Mouse (Mus musculus): ENCODE measurements at regions not wholly inside any gene's neighbourhood (a gene's known extent, or its start where the extent isn't known, plus 50 kb on each side); places are given as distances from the start of the nearest gene placed in this dataset.

- DNase-seq = no peak
These were observed 57.5 kb upstream of the Igf1r start for GRCm38 (mm10) chr7:67895166-67895565.

GRCm38 (mm10) chr7:67892917-67893316 is 59.7 kb upstream of the Igf1r start:
- DNase-seq = no peak

GRCm38 (mm10) chr7:67883040-67883439 is 69.6 kb upstream of the Igf1r start:
- DNase-seq = no peak

- DNase-seq = no peak
These were observed 70.0 kb upstream of the Igf1r start for GRCm38 (mm10) chr7:67882606-67883005.

GRCm38 (mm10) chr7:67878226-67878625 is 74.4 kb upstream of the Igf1r start:
- DNase-seq = no peak

DNA sequence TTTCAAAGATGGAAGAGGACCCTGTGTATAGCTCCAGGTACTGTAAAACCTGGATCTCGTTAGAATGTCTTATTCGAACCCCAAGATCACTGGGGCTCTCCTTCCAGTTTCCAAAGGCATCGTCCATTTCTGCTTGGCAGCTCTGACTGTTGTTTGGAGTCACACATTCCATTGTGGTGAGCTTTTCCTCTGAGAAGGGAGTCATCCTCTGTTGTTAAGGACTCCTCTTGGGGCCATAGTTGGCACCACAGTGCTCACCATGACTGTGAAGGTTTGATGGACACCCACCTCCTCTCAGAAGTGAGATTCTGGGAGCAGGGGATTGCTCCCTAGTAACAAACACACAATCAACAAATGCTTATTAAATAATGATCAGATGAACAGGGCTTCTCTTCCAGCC is 75.0 kb upstream of the Igf1r start:
- no peak for DNase-seq

DNA sequence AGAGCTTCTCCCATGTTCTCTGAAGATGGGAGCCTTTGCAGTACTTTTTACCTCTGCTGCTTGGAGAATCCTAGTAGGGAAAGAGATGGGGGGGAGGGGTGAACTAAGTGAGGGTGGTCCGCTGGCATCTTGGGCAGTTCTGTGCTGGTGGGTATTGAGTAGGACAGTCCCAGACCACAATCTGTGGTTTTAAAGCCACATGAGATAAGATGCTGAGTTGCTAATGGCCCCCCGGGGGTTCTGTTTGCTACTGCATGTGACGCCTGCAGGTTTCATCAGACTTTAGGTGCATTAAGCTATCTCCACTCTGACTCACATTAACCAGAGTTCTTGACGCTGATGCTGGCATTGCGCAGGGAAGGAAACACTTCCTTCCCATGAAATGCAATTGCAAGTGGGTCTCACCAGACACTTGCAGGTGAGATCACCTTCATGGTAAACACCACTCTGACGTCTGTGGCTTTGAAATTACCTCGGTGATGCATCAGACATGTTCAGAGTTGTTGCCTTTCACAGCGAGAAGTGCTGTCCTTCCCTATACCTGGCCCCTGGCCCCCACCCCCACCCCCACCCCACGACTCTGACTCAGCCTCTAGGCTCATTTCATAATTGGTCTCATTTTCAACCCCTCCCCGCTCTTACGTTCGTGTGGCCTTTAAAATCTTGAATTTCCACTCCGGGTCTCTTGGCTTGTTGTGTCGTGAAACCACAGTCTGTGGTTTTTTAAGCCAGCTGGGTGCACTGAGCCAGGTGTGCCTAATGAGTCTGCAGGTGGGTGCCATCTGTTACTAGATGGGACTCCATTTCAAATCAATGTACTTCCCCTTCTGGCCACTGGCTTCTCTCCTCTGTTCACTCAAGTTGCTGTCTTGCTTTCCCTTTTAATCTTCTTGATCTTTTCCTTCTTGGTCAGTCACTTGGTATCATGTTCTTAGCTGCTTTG is 94.8 kb upstream of the Synm start:
- no peak for DNase-seq

GRCm38 (mm10) chr7:67852859-67853258 is 93.3 kb upstream of the Synm start:
- DNase-seq = no peak

GRCm38 (mm10) chr7:67849509-67849862 is 89.9 kb upstream of the Synm start:
- peak; percentile 7 for DNase-seq

DNA sequence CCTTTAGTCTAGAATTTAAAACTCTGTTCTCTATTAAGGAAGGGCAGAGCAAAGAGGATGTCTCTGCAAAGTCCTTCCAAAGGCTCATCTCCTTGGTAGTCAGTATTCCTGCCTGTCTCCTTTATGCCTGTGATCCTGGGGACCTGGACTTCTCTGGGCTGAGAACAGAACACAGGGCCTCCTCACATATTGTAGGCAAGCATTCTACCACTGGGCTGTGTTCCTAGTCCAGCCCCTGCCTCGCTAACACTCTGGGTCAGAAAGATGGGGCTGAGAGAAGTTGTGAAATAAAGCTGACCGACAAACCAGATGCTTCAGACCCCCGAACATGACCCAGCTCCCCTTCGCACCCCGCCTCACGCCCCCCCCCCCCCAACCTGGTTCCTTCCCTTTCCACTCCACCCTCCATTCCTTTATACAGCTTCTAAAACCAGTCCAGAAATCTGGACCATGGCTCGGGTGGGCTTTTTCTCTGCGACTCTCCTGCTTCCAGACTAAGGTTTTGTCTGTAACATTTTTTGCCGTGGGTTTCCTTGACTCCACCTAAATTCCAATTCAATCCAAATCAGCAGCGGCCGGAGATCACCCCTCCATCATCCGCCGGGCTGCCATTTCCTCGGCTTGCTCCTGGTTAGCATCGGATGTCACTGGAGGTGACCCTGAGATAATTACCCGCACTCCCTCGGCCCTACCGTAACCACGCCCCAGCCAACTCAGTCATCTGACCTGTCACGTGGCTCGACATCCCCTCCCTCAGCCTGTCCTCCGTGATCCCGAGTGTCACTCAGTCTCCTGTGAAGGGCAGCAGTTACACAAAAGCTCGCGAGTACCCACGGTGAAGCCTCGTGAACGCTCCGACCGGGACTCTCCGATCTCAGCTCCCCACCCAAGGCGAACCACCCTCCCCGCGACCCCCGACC is 89.3 kb upstream of the Synm start:
- DNase-seq = peak; percentile 51

- peak; percentile 6 for DNase-seq
These were observed 87.3 kb upstream of the Synm start for GRCm38 (mm10) chr7:67846796-67847195.

DNA sequence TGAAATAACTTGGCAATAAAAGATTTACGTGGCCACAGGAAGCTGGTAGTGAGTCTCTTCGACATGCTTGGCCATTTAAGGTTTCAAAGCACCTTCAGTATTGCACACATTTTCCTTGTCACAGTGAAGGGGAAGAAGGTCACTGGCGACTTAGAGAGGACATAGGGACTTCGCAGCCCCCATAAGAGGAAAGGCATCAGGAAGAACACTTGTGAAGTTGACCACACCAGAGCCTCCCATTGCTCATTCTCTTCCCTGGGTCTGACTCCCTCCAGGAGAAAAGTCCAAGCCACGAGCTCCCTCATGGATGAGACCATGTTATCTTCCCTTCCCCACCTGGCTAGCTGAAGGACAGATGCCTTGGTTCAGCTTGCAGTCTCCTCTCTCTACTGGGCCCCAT is 77.4 kb upstream of the Synm start:
- DNase-seq = no peak

GRCm38 (mm10) chr7:67836117-67836949 is 76.8 kb upstream of the Synm start:
- no peak for DNase-seq

GRCm38 (mm10) chr7:67831738-67832137 is 72.2 kb upstream of the Synm start:
- no peak for DNase-seq

DNA sequence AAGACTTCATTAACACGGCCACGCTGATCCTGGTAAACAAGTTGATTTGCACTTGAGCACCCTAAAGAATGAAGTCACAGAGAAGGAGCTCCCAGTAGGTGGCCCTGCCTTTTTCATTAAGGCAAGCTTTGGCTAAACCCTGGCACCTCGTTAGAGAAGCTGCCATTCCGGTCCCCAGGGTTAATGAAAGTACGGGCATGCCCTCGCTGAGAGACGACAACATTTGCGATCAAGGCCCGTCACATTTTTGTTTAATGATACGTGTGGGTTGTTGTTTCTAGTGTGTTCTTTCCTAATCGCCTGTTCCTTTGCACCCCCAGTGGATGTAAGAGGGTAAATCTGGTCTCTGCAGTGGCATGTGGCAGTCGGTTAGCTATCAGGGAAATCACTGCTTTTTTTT is 67.8 kb upstream of the Synm start:
- DNase-seq = no peak

DNA sequence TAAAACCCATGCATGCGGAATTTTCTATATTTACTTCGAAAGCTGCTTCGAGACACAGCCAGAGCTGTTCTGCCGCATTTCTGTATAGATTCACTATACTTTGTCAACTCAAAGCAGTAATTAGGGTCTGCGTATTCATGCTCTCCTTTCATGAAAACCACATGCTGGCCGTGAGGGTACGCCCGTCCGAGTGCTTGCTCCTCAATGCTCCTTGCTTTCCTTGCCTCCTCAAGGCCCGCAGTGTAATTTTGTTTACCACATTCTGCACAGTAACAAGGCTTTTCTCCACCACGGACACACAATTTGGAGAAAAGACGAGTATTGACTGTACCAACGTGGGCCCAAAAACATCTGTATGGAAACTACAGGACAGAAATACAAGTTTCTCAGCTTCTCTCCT is 67.4 kb upstream of the Synm start:
- no peak for DNase-seq

DNA sequence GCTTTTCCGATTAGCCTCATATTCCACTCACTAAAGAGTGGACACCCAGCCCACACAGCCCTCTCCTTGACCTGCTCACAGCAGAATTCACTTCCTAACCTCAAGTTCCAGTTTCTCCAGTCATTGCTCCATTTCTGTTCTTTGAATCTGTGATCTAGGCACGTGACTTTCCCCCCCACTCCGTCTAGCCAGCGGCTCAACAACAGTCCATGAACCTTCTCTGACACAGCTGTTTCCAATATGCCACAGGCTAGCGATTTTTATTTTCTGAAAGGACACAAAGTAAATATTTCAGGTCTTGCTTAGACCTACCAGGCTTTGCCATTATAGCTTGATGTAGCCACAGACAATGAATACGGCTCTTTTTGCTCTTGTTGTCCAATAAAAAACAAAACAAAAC is 66.8 kb upstream of the Synm start:
- DNase-seq = no peak

GRCm38 (mm10) chr7:67825636-67826280 is 66.2 kb upstream of the Synm start:
- no peak for DNase-seq

GRCm38 (mm10) chr7:67823943-67824645 is 64.6 kb upstream of the Synm start:
- no peak for DNase-seq

DNA sequence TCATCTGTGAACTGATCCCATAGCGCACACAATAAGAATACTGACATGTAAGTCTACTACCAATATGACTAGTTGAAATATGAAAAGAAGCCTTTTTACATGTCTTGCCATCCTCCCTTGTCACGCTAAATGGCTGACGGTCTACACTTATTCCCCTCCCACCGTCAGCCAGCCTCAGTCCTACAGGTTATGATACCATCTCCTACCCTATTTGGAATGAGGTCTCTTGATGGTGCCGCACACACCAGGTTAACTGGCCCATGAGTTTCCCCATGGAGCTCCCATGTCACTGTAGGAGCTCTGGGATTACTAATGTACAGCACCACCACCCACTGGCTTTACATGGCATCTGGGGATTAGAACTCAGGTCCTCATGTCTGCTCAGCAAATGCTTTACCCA is 60.0 kb upstream of the Synm start:
- no peak for DNase-seq

- no peak for DNase-seq
These were observed 58.0 kb upstream of the Synm start for GRCm38 (mm10) chr7:67817556-67817955.

- DNase-seq = no peak
These were observed 55.3 kb upstream of the Synm start for GRCm38 (mm10) chr7:67814861-67815260.

Data from lung, postnatal 14 days (tissue).